Mouse (Mus musculus) G1E (cell line): ENCODE data around the gene Prkar2a.

Source experiments
- CTCF ChIP-seq: IDR thresholded peaks from 2 replicates; pipeline ENCODE4 v1.5.1; 2012; ENCODE audit warnings: low read depth, low read length, inconsistent platforms, mixed read lengths
- GATA1 ChIP-seq: IDR thresholded peaks from 2 replicates; pipeline ENCODE4 v1.6.1; 2012; ENCODE audit warnings: borderline replicate concordance, low read length, inconsistent platforms, mixed read lengths
- GATA2 ChIP-seq: IDR thresholded peaks from 2 replicates; pipeline ENCODE4 v1.6.1; 2012; ENCODE audit warnings: low read depth, low read length, inconsistent platforms, borderline replicate concordance
- POLR2AphosphoS5 ChIP-seq: IDR thresholded peaks from 2 replicates; pipeline ENCODE4 v1.6.1; 2012; ENCODE audit warnings: low read depth, low read length, inconsistent platforms; ENCODE audit not compliant: insufficient replicate concordance
- TAL1 ChIP-seq: conservative IDR thresholded peaks from 2 replicates; pipeline ENCODE4 v1.6.1; 2012; ENCODE audit warnings: low read depth, low read length, inconsistent platforms, mixed read lengths

DNA sequence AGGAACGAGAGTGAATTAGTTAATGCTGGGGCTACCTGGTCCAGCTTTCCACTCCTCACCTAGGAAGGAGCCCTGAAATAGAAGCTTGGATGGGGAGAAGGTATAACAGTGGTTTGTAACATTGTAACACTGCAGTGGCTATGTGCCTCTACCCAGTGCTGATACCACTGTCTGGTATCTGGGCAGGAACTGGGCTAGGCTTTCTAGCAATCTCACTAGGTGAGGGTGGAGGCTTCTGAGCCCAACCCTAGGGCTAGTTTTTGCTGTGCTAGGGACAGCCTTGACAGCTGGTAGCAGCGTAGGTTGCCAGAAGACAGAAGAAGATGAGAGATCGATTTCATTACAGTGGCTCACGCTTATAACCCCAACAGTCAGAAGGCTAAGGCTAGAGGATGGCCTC lies 87.5 kb downstream of the Prkar2a start:
- TF ChIP-seq CTCF (no peak), GATA1 (no peak), TAL1 (no peak), POLR2AphosphoS5 (no peak), GATA2 (no peak)
